Mouse (Mus musculus) heart, embryonic 11.5 days (tissue): ENCODE measurements around the gene Ms4a18. TPM values are rescaled to one million over a fixed set of nuclear protein-coding genes. Genes with fewer than 3 reads are reported as not detected.

Experiments used
- ATAC-seq: fragments of 200-750 bp; cut with Nextera tagmentation; replicated peaks from 2 replicates; pipeline ENCODE4 v1.8.0; 2017; ENCODE audit warnings: moderate library complexity; ENCODE audit not compliant: insufficient number of reproducible peaks, low FRiP score, low TSS enrichment
- H3K27ac ChIP-seq: fragments of 300-500 bp; sonication (generic); 2 replicates; pipeline ENCODE4 v1.5.1; 2014; ENCODE audit warnings: mild to moderate bottlenecking, low read depth, low read length
- H3K27me3 ChIP-seq: fragments of 300-500 bp; sonication (generic); 2 replicates; pipeline ENCODE4 v1.6.1; 2014; ENCODE audit warnings: mild to moderate bottlenecking, low read length, mixed read lengths; ENCODE audit not compliant: control insufficient read depth, insufficient read depth
- H3K36me3 ChIP-seq: fragments of 300-500 bp; sonication (generic); 2 replicates; pipeline ENCODE4 v1.6.1; 2014; ENCODE audit warnings: mild to moderate bottlenecking, low read length, moderate library complexity, mixed read lengths; ENCODE audit not compliant: control insufficient read depth, insufficient read depth
- H3K4me1 ChIP-seq: fragments of 300-500 bp; sonication (generic); 2 replicates; pipeline ENCODE4 v1.6.1; 2014; ENCODE audit warnings: low read length; ENCODE audit not compliant: control insufficient read depth, insufficient read depth
- H3K4me2 ChIP-seq: fragments of 300-500 bp; sonication (generic); 2 replicates; pipeline ENCODE4 v1.6.1; 2014; ENCODE audit warnings: mild to moderate bottlenecking, moderate library complexity
- H3K4me3 ChIP-seq: fragments of 300-500 bp; sonication (generic); 2 replicates; pipeline ENCODE4 v1.5.1; 2014; ENCODE audit warnings: low read depth, low read length
- H3K9ac ChIP-seq: fragments of 300-500 bp; sonication (generic); 2 replicates; pipeline ENCODE4 v1.6.1; 2014; ENCODE audit warnings: mild to moderate bottlenecking, low read depth, low read length, moderate library complexity
- H3K9me3 ChIP-seq: fragments of 300-500 bp; sonication (generic); replicated peaks from 2 replicates; pipeline ENCODE4 v1.6.1; 2016; ENCODE audit warnings: low read length; ENCODE audit not compliant: control insufficient read depth
- WGBS: fragments of 180-500 bp; shearing (Covaris S2); extraction: QIAGEN DNeasy Blood & Tissue Kit; methylation state at CpG from one replicate; pipeline ENCODE4 v1.1.7; 2014; ENCODE audit not compliant: insufficient replicate concordance; 5-methylcytosine and 5-hydroxymethylcytosine counted together
- polyA plus RNA-seq: library from polyadenylated mRNA; unstranded; fragments of >200 nt; fragmentation: Nextera tagmentation; extraction: Ambion mirVana; gene quantifications from 2 replicates; pipeline ENCODE4 v1.2.1, GENCODE M21; 2014

Ms4a18 gene
- polyA plus RNA-seq, 1 experiment from 2014 or later = not detected

DNA sequence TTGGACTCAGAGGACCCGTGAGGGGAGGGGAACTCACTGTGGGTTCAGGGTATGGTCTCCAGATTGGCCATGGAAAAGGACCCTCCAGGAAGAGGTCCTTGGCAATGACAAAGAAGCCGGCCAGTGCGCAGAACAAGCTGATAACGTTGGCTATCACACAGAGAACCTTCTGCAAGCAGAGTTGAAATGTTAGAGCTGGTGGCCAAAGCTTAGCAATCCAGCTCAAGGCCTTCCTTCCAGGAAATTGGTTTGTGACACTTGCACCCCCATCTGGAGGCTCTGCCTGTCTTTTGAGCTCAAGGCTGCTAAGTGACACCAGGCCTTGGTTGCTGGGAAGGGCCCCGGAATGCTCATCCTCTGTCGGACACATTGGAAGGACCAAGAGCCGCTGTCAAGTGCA is 52.1 kb downstream of the Ms4a18 start:
- Histone ChIP-seq H3K4me2 (no peak overlapping the region), H3K4me1 (no peaks in the 10 kb centered on the region), H3K4me3 (no peak overlapping the region), H3K27me3 (no peaks in the 10 kb centered on the region), H3K9me3 (no peaks in the 10 kb centered on the region), H3K36me3 (no peaks in the 10 kb centered on the region), H3K27ac (no peak overlapping the region), H3K9ac (no peak overlapping the region)
- ATAC-seq = no peak
- 83% methylated on average over 7 of the region's 7 CpGs for WGBS

- 43% methylated on average over 12 of the region's 12 CpGs for WGBS
- Histone ChIP-seq H3K4me3 (no peak overlapping the region), H3K9me3 (no peaks in the 10 kb centered on the region), H3K9ac (peak overlapping the region; percentile 22; the same call in 1 of the 2 replicates), H3K27me3 (no peaks in the 10 kb centered on the region), H3K27ac (no peak overlapping the region), H3K36me3 (no peaks in the 10 kb centered on the region), H3K4me1 (no peaks in the 10 kb centered on the region), H3K4me2 (no peak overlapping the region)
- no peak for ATAC-seq
These were observed 57.9 kb downstream of the Ms4a18 start for GRCm38 (mm10) chr19:10959978-10960346.

- Histone ChIP-seq H3K27me3 (no peaks in the 10 kb centered on the region), H3K9me3 (no peaks in the 10 kb centered on the region), H3K36me3 (no peaks in the 10 kb centered on the region), H3K27ac (no peak overlapping the region), H3K4me1 (no peaks in the 10 kb centered on the region), H3K4me3 (no peak overlapping the region), H3K4me2 (no peak overlapping the region), H3K9ac (no peak overlapping the region)
- WGBS = 32% methylated on average over 11 of the region's 11 CpGs
- no peak for ATAC-seq
These were observed 58.5 kb downstream of the Ms4a18 start for GRCm38 (mm10) chr19:10959085-10959977.

DNA sequence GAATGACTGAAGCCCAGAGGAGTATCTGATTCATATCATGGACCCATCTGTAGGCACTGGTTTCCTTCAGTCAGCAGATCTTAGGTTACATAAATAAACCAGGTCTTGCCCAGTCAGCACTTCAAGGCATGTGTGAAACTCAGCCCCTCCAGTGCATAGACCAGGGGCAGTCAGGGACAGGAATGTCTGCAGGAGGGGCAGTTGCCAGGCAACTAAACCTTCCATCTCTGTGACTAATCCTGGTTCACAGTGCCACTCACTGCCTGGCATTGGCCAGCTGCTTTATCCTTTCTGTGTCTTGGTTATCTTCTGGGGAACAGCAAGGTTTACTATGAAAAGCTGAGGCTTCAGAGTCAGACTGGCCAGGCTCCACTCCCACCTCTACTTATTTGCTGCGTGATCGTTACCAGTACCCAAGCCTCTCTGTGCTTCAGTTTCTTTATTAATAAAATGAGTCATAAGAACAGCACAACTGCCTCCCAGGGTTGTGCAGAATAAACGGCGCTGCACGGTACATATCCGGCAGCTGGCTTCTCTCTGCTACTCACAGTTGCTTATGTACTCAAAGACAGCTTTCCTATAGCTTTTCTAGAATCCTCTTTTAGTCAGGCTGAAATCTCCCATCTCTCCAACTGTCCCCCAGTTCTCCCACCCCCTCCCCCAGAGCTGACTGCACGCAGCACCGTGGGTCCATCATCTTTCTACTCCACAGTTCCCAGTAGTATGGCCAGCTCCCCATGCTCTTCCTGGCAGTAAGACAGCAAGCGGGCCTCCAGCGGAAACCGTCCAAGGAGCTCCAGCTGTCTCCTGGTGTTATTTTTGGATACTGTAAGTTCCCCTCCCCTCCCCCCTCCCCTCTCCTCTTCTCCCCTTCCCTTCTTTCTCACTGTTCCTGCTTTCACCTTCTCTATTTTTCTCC is 65.6 kb downstream of the Ms4a18 start:
- WGBS = 48% methylated on average over 11 of the region's 11 CpGs
- no peak for ATAC-seq
- peaks cover 19% of the 10 kb centered on the region for H3K4me1 ChIP-seq
- no peaks in the 10 kb centered on the region for H3K9me3 ChIP-seq
- H3K9ac ChIP-seq = no peak overlapping the region
- H3K4me2 ChIP-seq = peak overlapping the region; percentile 34
- no peaks in the 10 kb centered on the region for H3K27me3 ChIP-seq
- peak overlapping the region; percentile 52 for H3K27ac ChIP-seq
- H3K36me3 ChIP-seq = no peaks in the 10 kb centered on the region
- H3K4me3 ChIP-seq = no peak overlapping the region

DNA sequence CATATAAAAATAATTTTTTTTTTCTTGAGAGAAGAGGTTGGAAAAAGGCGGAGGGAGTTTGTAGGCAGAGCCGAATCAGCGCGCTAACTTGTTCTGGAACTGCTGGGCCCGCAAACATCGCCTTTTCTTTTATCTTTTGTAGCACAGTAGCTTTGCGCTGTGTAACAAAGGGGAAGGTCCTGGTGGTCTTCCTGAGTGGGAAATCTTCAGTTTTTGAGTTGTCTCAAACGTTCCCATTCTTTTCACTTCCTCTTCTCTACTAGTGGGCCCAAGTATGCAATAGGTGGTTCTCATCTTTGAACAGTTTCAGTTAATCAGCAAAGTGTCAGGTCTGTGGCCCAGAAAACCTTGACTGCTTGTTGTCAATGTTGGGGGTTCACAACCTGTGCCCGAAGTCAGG is 68.3 kb downstream of the Ms4a18 start:
- H3K27me3 ChIP-seq = no peaks in the 10 kb centered on the region
- peak overlapping the region; percentile 59 for H3K27ac ChIP-seq
- peak overlapping the region; percentile 100 for H3K4me2 ChIP-seq
- H3K36me3 ChIP-seq = peaks cover 5% of the 10 kb centered on the region; the same call in 1 of the 2 replicates
- peak overlapping the region; percentile 58; the same call in 1 of the 2 replicates for H3K9ac ChIP-seq
- 36% methylated on average over 9 of the region's 9 CpGs for WGBS
- peak overlapping the region; percentile 80 for H3K4me3 ChIP-seq
- H3K9me3 ChIP-seq = no peaks in the 10 kb centered on the region
- no peak for ATAC-seq
- peaks cover 25% of the 10 kb centered on the region for H3K4me1 ChIP-seq

- H3K4me2 ChIP-seq = peak within 1 kb of the TSS; percentile 100
- H3K4me3 ChIP-seq = peak within 1 kb of the TSS; percentile 80
- no peaks in the 10 kb centered on the region for H3K9me3 ChIP-seq
- no peaks in the 10 kb centered on the region for H3K27me3 ChIP-seq
- peaks cover 25% of the 10 kb centered on the region for H3K4me1 ChIP-seq
- H3K27ac ChIP-seq = peak within 1 kb of the TSS; percentile 59
- ATAC-seq = peak; percentile 90
- WGBS = under 1% methylated on average over 30 of the region's 30 CpGs
- peaks cover 10% of the 10 kb centered on the region; the same call in 1 of the 2 replicates for H3K36me3 ChIP-seq
- H3K9ac ChIP-seq = peak within 1 kb of the TSS; percentile 85
These were observed 68.7 kb downstream of the Ms4a18 start, which contains the start of gene Ccdc86 for GRCm38 (mm10) chr19:10949112-10949511. Ccdc86 (minus strand) TSS chr19:10949266.

- Histone ChIP-seq H3K27ac (no peak overlapping the region), H3K9me3 (no peaks in the 10 kb centered on the region), H3K27me3 (no peaks in the 10 kb centered on the region), H3K9ac (peak overlapping the region; percentile 85), H3K4me3 (peak overlapping the region; percentile 80), H3K36me3 (peaks cover 14% of the 10 kb centered on the region), H3K4me1 (peaks cover 25% of the 10 kb centered on the region), H3K4me2 (peak overlapping the region; percentile 100)
- no peak for ATAC-seq
- under 1% methylated on average over 20 of the region's 20 CpGs for WGBS
These were observed 69.4 kb downstream of the Ms4a18 start for GRCm38 (mm10) chr19:10948416-10948815.

GRCm38 (mm10) chr19:10947219-10947618 is 70.6 kb downstream of the Ms4a18 start:
- Histone ChIP-seq H3K36me3 (peaks cover 23% of the 10 kb centered on the region), H3K4me1 (peaks cover 20% of the 10 kb centered on the region), H3K27me3 (no peaks in the 10 kb centered on the region), H3K4me2 (peak overlapping the region; percentile 100), H3K9ac (peak overlapping the region; percentile 85), H3K27ac (no peak overlapping the region), H3K4me3 (peak overlapping the region; percentile 80), H3K9me3 (no peaks in the 10 kb centered on the region)
- WGBS = 89% methylated on average over 5 of the region's 5 CpGs
- no peak for ATAC-seq
